Mouse (Mus musculus) cerebellum, adult 2 months (tissue): Measurements from ENCODE around the gene Lpcat3.

ENCODE experiments used
- CTCF ChIP-seq: fragments of 200-500 bp; IDR thresholded peaks from 2 replicates; pipeline ENCODE4 v1.5.1; 2011; ENCODE audit warnings: low read depth, mild to moderate bottlenecking, control low read depth, low read length, moderate library complexity, borderline replicate concordance; ENCODE audit not compliant: insufficient read depth
- POLR2A ChIP-seq: fragments of 200-500 bp; IDR thresholded peaks from 2 replicates; pipeline ENCODE4 v1.6.1; 2011; ENCODE audit warnings: low read length, control low read depth, borderline replicate concordance; ENCODE audit not compliant: insufficient read depth

DNA sequence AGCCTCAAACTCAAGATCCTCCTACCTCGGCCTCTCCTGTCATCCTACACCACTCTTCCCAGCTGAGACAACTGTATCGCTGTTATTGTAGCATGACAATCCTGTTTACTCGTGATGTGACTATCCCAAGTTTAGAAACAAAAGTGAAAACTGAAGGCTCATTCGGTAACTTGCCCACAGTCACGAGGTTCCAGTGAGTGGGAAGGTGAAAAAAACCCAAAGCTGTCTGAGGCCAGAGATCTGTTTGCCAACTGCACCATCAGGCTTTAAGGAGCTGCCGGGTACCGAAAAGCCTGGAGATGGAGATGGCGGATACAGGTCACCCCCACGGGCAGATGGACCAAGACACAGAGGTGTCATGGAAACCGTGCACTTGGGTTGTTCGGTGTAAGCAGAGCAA is 74.2 kb downstream of the Lpcat3 start:
- TF ChIP-seq CTCF (no peak), POLR2A (no peak)
